Mouse (Mus musculus) forebrain, embryonic 11.5 days (tissue): ENCODE measurements around the gene Blvra. TPM values are rescaled to one million over a fixed set of nuclear protein-coding genes. Genes with fewer than 3 reads are reported as not detected.
"Not testable (repeated sequence)": the region's sequence is repeated elsewhere in the genome, so short reads cannot be mapped to it uniquely, and the experiment has no call there.

Experiments used
- ATAC-seq: fragments of 200-750 bp; cut with Nextera tagmentation; replicated peaks from 2 replicates; pipeline ENCODE4 v1.8.0; 2017; ENCODE audit warnings: moderate TSS enrichment; ENCODE audit not compliant: low FRiP score
- DNase-seq: peaks from one replicate; pipeline ENCODE4 v3.0.0-alpha.2; 2017; ENCODE audit warnings: low spot score
- H3K27ac ChIP-seq: fragments of 300-500 bp; sonication (generic); 2 replicates; pipeline ENCODE4 v1.5.1; 2014; ENCODE audit warnings: low read depth, low read length
- H3K27me3 ChIP-seq: fragments of 300-500 bp; sonication (generic); 2 replicates; pipeline ENCODE4 v1.6.1; 2014; ENCODE audit warnings: mild to moderate bottlenecking, low read length, mixed read lengths; ENCODE audit not compliant: control insufficient read depth, insufficient read depth
- H3K36me3 ChIP-seq: fragments of 300-500 bp; sonication (generic); 2 replicates; pipeline ENCODE4 v1.6.1; 2014; ENCODE audit warnings: mild to moderate bottlenecking, low read length, moderate library complexity, mixed read lengths; ENCODE audit not compliant: control insufficient read depth, insufficient read depth
- H3K4me1 ChIP-seq: fragments of 300-500 bp; sonication (generic); replicated peaks from 2 replicates; pipeline ENCODE4 v1.6.1; 2014; ENCODE audit warnings: low read length, mixed read lengths; ENCODE audit not compliant: control insufficient read depth, insufficient read depth
- H3K4me2 ChIP-seq: fragments of 300-500 bp; sonication (generic); 2 replicates; pipeline ENCODE4 v1.6.1; 2014; ENCODE audit warnings: low read depth, mild to moderate bottlenecking, low read length, moderate library complexity, mixed read lengths; ENCODE audit not compliant: severe bottlenecking
- H3K4me3 ChIP-seq: fragments of 300-500 bp; sonication (generic); 2 replicates; pipeline ENCODE4 v1.5.1; 2014; ENCODE audit warnings: low read depth, low read length
- H3K9ac ChIP-seq: fragments of 300-500 bp; sonication (generic); 2 replicates; pipeline ENCODE4 v1.6.1; 2014; ENCODE audit warnings: low read length
- H3K9me3 ChIP-seq: fragments of 300-500 bp; sonication (generic); 2 replicates; pipeline ENCODE4 v1.6.1; 2016; ENCODE audit warnings: low read length, mixed read lengths; ENCODE audit not compliant: control insufficient read depth
- WGBS: fragments of 180-500 bp; shearing (Covaris S2); extraction: QIAGEN DNeasy Blood & Tissue Kit; methylation state at CpG from one replicate; pipeline ENCODE4 v1.1.7; 2014; 5-methylcytosine and 5-hydroxymethylcytosine counted together
- polyA plus RNA-seq: library from polyadenylated mRNA; unstranded; fragments of >200 nt; fragmentation: Nextera tagmentation; extraction: Ambion mirVana; gene quantifications from 2 replicates; pipeline ENCODE4 v1.2.1, GENCODE M21; 2014

Blvra gene
- polyA plus RNA-seq, 1 experiment from 2014 or later = 15.2 TPM

DNA sequence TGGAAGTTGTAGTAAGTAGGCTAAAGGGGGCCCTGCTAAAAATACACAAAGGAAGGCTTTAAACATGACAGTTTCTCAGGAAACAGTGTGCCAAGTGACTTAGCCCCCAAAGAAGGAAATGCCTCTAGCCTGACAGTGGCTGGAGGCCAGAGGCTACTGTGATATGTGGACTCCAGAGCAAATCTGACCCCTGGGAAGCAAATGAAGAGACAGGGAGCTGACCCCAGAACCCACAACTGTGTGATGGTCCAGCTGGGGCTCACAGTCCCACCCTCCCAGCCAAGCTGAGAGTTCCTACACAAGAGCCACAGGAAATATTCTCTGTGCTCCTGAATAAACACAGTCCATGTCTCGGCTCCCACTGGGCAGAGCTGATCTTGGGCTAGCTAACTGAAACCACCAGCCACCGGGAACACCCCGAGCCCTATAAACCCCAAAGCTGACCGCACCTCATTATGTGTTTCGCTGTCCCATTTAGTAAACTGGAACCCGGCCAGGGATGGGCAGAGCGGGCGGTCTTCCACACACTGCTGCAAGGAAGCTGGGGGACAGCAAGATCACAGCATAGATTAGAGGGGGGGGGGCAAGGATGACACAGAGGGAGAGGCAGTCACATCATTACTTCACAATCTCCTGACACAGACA, 51.2 kb downstream of the Blvra start:
- Histone ChIP-seq H3K27me3 (no peaks in the 10 kb centered on the region), H3K36me3 (peaks cover 19% of the 10 kb centered on the region), H3K4me1 (no peaks in the 10 kb centered on the region), H3K4me2 (no peak overlapping the region), H3K9ac (no peak overlapping the region), H3K9me3 (no peaks in the 10 kb centered on the region), H3K27ac (no peak overlapping the region), H3K4me3 (no peak overlapping the region)
- DNase-seq (no peak), ATAC-seq (no peak)
- WGBS = 93% methylated on average over 8 of the region's 8 CpGs

DNA sequence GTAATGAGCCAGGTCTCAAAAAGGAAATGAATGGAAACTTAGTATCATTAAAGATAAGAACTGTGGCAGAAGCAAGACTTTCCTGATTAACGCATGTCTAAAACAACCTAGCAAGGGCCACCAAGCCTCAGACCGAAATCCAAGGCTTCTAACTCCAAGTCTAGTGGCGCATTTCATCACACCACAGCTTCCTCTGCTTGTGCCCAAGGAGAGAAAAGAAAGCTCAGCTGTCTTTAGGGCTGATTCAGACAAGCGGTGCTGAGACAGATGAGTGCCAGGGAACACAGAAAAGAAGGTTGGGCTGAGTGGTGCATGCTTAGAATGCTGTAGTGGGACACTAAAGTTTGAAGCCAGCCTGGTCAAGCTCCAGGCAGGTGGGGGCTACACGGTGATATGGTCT, 58.5 kb downstream of the Blvra start:
- peaks cover 5% of the 10 kb centered on the region; the same call in 1 of the 2 replicates for H3K4me1 ChIP-seq
- H3K36me3 ChIP-seq = peaks cover 9% of the 10 kb centered on the region; the same call in 1 of the 2 replicates
- H3K27ac ChIP-seq = no peak overlapping the region
- no peak for DNase-seq
- 92% methylated on average over 5 of the region's 5 CpGs for WGBS
- H3K9me3 ChIP-seq = no peaks in the 10 kb centered on the region
- H3K4me3 ChIP-seq = no peak overlapping the region
- no peak for ATAC-seq
- H3K27me3 ChIP-seq = no peaks in the 10 kb centered on the region
- H3K4me2 ChIP-seq = no peak overlapping the region
- H3K9ac ChIP-seq = no peak overlapping the region

DNA sequence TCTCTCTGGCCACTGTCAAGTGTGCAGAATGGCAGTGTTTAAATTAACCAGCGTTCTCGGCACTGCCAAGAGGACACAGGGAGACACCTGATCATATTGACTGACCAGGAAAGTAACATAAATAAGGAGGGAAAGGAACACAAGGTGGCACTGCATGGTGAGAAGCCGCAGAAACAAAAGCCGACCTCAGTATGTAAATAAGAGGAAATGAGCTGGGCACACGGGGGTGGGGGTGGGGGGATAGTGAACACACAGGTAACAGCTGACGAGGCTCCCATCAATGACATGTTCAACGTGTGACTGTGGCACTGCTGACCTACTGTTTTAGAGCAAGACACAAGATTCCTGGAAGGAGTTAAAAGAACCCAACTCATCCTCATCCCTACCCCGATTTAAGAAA, 60.9 kb downstream of the Blvra start:
- no peaks in the 10 kb centered on the region for H3K9me3 ChIP-seq
- no peaks in the 10 kb centered on the region for H3K27me3 ChIP-seq
- H3K4me1 ChIP-seq = peaks cover 9% of the 10 kb centered on the region
- 87% methylated on average over 8 of the region's 8 CpGs for WGBS
- H3K4me3 ChIP-seq = no peak overlapping the region
- DNase-seq = no peak
- no peak overlapping the region for H3K9ac ChIP-seq
- ATAC-seq = no peak
- H3K27ac ChIP-seq = no peak overlapping the region
- peaks cover 4% of the 10 kb centered on the region; the same call in 1 of the 2 replicates for H3K36me3 ChIP-seq
- no peak overlapping the region for H3K4me2 ChIP-seq

DNA sequence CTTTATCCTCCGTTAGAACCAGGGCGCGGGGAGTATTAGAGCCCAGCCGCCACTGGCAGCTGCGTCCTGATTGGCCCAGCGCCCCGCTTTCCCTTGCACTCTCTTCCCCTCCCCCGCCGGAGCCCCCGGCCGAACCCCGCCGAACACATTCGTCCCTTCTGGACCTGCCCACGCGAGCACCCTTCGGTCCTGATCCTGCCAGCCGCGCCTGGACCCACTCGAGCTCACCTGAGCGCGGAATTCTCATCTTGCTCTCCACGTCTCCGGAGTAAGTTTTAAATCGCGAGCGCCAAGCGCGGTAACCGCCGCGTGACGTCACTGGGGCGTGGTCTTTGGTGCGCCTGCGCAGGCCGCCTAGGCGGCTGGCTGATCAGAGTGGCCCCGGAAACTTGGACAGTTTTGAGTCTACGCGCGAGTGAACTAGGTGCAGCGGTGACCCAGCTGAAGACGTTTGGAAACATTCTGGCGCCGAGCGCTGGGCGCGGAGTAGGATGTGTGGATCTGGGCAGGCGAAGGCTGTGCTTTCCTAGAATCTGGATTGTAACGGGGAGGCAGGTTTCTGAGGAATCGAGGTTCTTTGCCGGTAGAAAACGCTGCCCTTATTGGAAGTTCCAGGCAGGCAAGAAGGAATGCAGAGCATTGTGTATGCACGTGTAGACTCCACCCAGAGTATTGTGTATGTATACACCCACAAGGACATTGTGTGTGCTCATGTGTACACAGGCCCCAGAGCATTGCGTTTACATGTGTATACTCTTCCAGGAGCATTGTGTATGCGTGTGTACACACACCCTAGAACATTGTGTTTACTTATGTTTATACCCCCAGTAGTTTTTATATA, 63.4 kb downstream of the Blvra start, which contains the start of gene Ncaph:
Gene Ncaph, minus strand, starts transcription at position 334 of the 841 bp plus-strand sequence.
- Histone ChIP-seq H3K9me3 (no peaks in the 10 kb centered on the region), H3K4me1 (peaks cover 11% of the 10 kb centered on the region), H3K27me3 (no peaks in the 10 kb centered on the region), H3K4me2 (peak within 1 kb of the TSS; percentile 75), H3K4me3 (peak within 1 kb of the TSS; percentile 90), H3K9ac (peak within 1 kb of the TSS; percentile 84), H3K27ac (peak within 1 kb of the TSS; percentile 88), H3K36me3 (no peaks in the 10 kb centered on the region)
- DNase-seq (peak; percentile 96), ATAC-seq (peak; percentile 88)
- 1% methylated on average over 57 of the region's 57 CpGs for WGBS

DNA sequence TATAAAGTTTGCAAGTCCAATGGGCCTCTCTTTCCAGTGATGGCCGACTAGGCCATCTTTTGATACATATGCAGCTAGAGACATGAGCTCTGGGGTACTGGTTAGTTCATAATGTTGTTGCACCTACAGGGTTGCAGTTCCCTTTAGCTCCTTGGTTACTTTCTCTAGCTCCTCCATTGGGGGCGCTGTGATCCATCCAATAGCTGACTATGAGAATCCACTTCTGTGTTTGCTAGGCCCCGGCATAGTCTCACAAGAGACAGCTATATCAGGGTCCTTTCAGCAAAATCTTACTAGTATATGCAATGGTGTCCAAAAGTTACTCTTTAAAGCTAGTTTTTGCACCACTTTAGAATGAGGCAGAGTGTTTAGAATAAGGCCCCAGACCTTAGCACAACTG, 64.8 kb downstream of the Blvra start:
- H3K9me3 ChIP-seq, H3K9ac ChIP-seq, ATAC-seq, DNase-seq, H3K4me3 ChIP-seq, H3K4me2 ChIP-seq, H3K36me3 ChIP-seq, H3K27ac ChIP-seq, H3K27me3 ChIP-seq: not testable (repeated sequence)
- peaks cover 11% of the 10 kb centered on the region for H3K4me1 ChIP-seq
- 38% methylated on average over 2 of the region's 3 CpGs for WGBS

DNA sequence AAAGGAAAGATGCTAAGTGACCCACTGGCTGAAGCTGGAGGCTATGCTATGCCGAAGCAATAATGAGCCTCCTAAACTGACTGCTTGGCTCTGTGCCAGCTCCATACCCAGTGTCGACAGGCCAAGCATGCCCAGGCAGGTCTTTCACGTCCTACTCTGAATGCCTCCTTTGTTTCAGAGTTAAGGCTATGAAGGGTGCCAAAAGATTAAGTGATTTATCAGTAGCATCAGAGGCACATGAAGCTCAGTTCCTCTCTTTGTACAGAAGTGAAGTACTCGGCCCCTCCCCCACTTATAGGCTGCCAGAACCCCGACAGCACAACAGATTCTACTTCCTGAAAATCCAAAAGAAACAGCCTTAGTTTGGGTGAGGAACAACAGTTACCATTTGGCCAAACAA, 66.5 kb downstream of the Blvra start:
- Histone ChIP-seq H3K9ac (peak overlapping the region; percentile 35), H3K27me3 (no peaks in the 10 kb centered on the region), H3K4me3 (no peak overlapping the region), H3K4me1 (peaks cover 11% of the 10 kb centered on the region), H3K9me3 (no peaks in the 10 kb centered on the region), H3K4me2 (no peak overlapping the region), H3K36me3 (no peaks in the 10 kb centered on the region; the same call in 1 of the 2 replicates), H3K27ac (peak overlapping the region; percentile 75; the same call in 1 of the 2 replicates)
- DNase-seq = peak; percentile 85
- ATAC-seq = peak; percentile 70
- 22% methylated on average over 5 of the region's 5 CpGs for WGBS

DNA sequence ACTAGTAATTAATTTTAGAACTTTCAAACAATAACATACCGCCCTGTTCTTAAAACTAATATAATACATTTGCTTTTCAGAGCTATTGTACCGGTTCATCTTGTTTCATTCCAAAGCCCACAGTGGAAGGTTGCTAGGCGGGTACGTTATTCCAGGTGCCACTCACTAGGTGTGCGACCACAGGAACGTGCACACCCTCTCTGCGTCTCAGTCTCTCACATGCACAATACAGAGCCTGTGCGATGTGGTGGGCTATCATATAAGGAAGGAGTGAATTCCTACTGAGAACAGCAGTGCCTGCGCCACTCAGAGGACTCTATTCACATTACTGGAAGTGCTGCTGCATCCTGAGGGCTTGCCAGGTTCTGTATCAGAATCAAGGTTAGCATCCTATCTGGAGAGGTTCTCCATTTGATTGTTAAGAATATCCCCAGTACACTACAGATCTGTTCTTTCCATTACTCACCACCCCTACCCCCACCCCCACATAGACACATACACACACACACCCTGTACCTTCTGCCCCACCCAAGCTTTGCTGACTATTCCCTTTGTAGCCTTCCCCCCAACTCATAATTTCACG, 67.5 kb downstream of the Blvra start:
- 84% methylated on average over 10 of the region's 10 CpGs for WGBS
- no peak for DNase-seq
- no peaks in the 10 kb centered on the region; the same call in 1 of the 2 replicates for H3K36me3 ChIP-seq

DNA sequence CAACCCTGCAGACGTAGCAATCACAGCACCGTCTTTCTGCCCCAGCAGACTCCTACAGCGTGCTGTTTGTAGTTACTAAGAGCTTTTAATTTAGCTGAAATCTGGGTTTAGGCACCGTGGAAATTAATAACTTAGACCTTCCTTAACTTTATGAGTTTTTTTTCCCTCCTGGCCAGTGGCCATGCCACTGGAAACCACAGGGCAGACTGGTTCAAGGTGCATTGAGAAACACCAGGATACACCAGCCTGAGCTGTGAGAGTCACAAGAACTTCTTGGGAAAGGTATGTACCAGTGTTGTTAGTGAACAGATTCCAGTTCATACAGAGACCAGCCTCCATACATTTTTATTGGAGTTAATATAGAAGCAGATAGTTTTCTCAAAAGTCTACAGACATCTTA, 68.0 kb downstream of the Blvra start:
- no peak for ATAC-seq
- H3K4me3 ChIP-seq = no peak overlapping the region
- no peak overlapping the region for H3K4me2 ChIP-seq
- H3K27me3 ChIP-seq = no peaks in the 10 kb centered on the region
- no peak for DNase-seq
- 92% methylated on average over 4 of the region's 4 CpGs for WGBS
- no peaks in the 10 kb centered on the region for H3K9me3 ChIP-seq
- no peak overlapping the region for H3K27ac ChIP-seq
- peaks cover 11% of the 10 kb centered on the region for H3K4me1 ChIP-seq
- no peak overlapping the region for H3K9ac ChIP-seq
- no peaks in the 10 kb centered on the region; the same call in 1 of the 2 replicates for H3K36me3 ChIP-seq

More for the DNA sequence above, 67.5 kb downstream of the Blvra start:
- no peaks in the 10 kb centered on the region for H3K9me3 ChIP-seq
- no peak overlapping the region for H3K4me3 ChIP-seq
- H3K4me1 ChIP-seq = peaks cover 10% of the 10 kb centered on the region
- no peak overlapping the region for H3K4me2 ChIP-seq
- H3K27ac ChIP-seq = no peak overlapping the region
- no peak overlapping the region for H3K9ac ChIP-seq
- no peak for ATAC-seq
- H3K27me3 ChIP-seq = no peaks in the 10 kb centered on the region
